Mouse (Mus musculus): ENCODE results near the gene Rps21. TPM values are rescaled to one million over a fixed set of nuclear protein-coding genes. Genes with fewer than 3 reads are reported as not detected.

Rps21 gene
- polyA plus RNA-seq, 1 experiment from 2014 or later = 871 TPM

Small RNA genes lying within 50 kb of the gene (microRNA-seq; reads per million reads assigned to microRNA genes)
- 1.1 reads per million, percentile 9 among the genes with 10 or more reads in this experiment for gene Mir3091

Other genes with a start within 250 kb of the Rps21 start
- gene Lsm14b, start 232.4 kb upstream of the Rps21 start, polyA plus RNA-seq (2014; fragmentation: Nextera tagmentation; extraction: Ambion mirVana) = 6.2 and 6.3 TPM in 2 replicates
- gene Psma7, start 214.9 kb upstream of the Rps21 start, polyA plus RNA-seq (2014; fragmentation: Nextera tagmentation; extraction: Ambion mirVana) = 612 and 735 TPM in 2 replicates
- 5.0 and 5.4 TPM in 2 replicates for gene Ss18l1, start 214.9 kb upstream of the Rps21 start, polyA plus RNA-seq (2014; fragmentation: Nextera tagmentation; extraction: Ambion mirVana)
- gene Mtg2, start 186.8 kb upstream of the Rps21 start, polyA plus RNA-seq (2014; fragmentation: Nextera tagmentation; extraction: Ambion mirVana) = 24.2 and 27.5 TPM in 2 replicates
- gene Hrh3, start 152.9 kb upstream of the Rps21 start, polyA plus RNA-seq (2014; fragmentation: Nextera tagmentation; extraction: Ambion mirVana) = 0.16 and 0.19 TPM in 2 replicates
- gene Osbpl2, start 138.1 kb upstream of the Rps21 start, polyA plus RNA-seq (2014; fragmentation: Nextera tagmentation; extraction: Ambion mirVana) = 31.2 and 31.4 TPM in 2 replicates
- gene Adrm1, start 85.9 kb upstream of the Rps21 start, polyA plus RNA-seq (2014; fragmentation: Nextera tagmentation; extraction: Ambion mirVana) = 159 TPM in 2 replicates
- 63.7 and 65.1 TPM in 2 replicates for gene Lama5, start 31.5 kb upstream of the Rps21 start, polyA plus RNA-seq (2014; fragmentation: Nextera tagmentation; extraction: Ambion mirVana)
- 17.1 and 20.3 TPM in 2 replicates for gene Cables2, start 16.1 kb downstream of the Rps21 start, polyA plus RNA-seq (2014; fragmentation: Nextera tagmentation; extraction: Ambion mirVana)
- 2.5 and 2.7 TPM in 2 replicates for gene Rbbp8nl, start 32.5 kb downstream of the Rps21 start, polyA plus RNA-seq (2014; fragmentation: Nextera tagmentation; extraction: Ambion mirVana)
- gene Gata5, start 77.3 kb downstream of the Rps21 start, polyA plus RNA-seq (2014; fragmentation: Nextera tagmentation; extraction: Ambion mirVana) = 7.9 and 8.1 TPM in 2 replicates
- gene Slco4a1, start 198.9 kb downstream of the Rps21 start, polyA plus RNA-seq (2014; fragmentation: Nextera tagmentation; extraction: Ambion mirVana) = 1.5 and 2.3 TPM in 2 replicates
- gene Ntsr1, start 242.6 kb downstream of the Rps21 start, polyA plus RNA-seq (2014; fragmentation: Nextera tagmentation; extraction: Ambion mirVana) = 6.2 and 6.3 TPM in 2 replicates

Measured in intestine, embryonic 14.5 days (tissue).